Mouse (Mus musculus) neural tube, embryonic 11.5 days (tissue): Measurements from ENCODE around the gene Tbc1d10b. TPM values are rescaled to one million over a fixed set of nuclear protein-coding genes. Genes with fewer than 3 reads are reported as not detected.

ENCODE experiments used
- ATAC-seq: fragments of 200-750 bp; cut with Nextera tagmentation; 2 replicates; pipeline ENCODE4 v1.8.0; 2017; ENCODE audit warnings: moderate number of reproducible peaks, mild to moderate bottlenecking, moderate TSS enrichment, moderate library complexity; ENCODE audit not compliant: insufficient read depth, low FRiP score, low TSS enrichment
- DNase-seq: peaks from one replicate; pipeline ENCODE4 v3.0.0-alpha.2; 2015; ENCODE audit warnings: low spot score
- H3K27ac ChIP-seq: fragments of 300-500 bp; sonication (generic); 2 replicates; pipeline ENCODE4 v1.5.1; 2014; ENCODE audit warnings: low read depth, mild to moderate bottlenecking, low read length
- H3K27me3 ChIP-seq: fragments of 300-500 bp; sonication (generic); 2 replicates; pipeline ENCODE4 v1.6.1; 2014; ENCODE audit warnings: mild to moderate bottlenecking, low read length, mixed read lengths; ENCODE audit not compliant: control insufficient read depth, insufficient read depth
- H3K36me3 ChIP-seq: fragments of 300-500 bp; sonication (generic); 2 replicates; pipeline ENCODE4 v1.6.1; 2014; ENCODE audit warnings: mild to moderate bottlenecking, low read length, moderate library complexity, mixed read lengths; ENCODE audit not compliant: control insufficient read depth, insufficient read depth
- H3K4me1 ChIP-seq: fragments of 300-500 bp; sonication (generic); 2 replicates; pipeline ENCODE4 v1.6.1; 2014; ENCODE audit warnings: low read length, mixed read lengths; ENCODE audit not compliant: control insufficient read depth, insufficient read depth
- H3K4me2 ChIP-seq: fragments of 300-500 bp; sonication (generic); 2 replicates; pipeline ENCODE4 v1.6.1; 2014; ENCODE audit warnings: low read depth, mild to moderate bottlenecking, moderate library complexity
- H3K4me3 ChIP-seq: fragments of 300-500 bp; sonication (generic); 2 replicates; pipeline ENCODE4 v1.5.1; 2014; ENCODE audit warnings: low read depth, low read length
- H3K9ac ChIP-seq: fragments of 300-500 bp; sonication (generic); 2 replicates; pipeline ENCODE4 v1.6.1; 2014; ENCODE audit warnings: mild to moderate bottlenecking, low read length
- H3K9me3 ChIP-seq: fragments of 300-500 bp; sonication (generic); 2 replicates; pipeline ENCODE4 v1.6.1; 2016; ENCODE audit warnings: low read length; ENCODE audit not compliant: control insufficient read depth
- WGBS: fragments of 180-500 bp; shearing (Covaris S2); extraction: QIAGEN DNeasy Blood & Tissue Kit; methylation state at CpG from one replicate; pipeline ENCODE4 v1.1.7; 2014; 5-methylcytosine and 5-hydroxymethylcytosine counted together
- polyA plus RNA-seq: library from polyadenylated mRNA; unstranded; fragments of >200 nt; fragmentation: Nextera tagmentation; extraction: Ambion mirVana; gene quantifications from 2 replicates; pipeline ENCODE4 v1.2.1, GENCODE M21; 2014

The Tbc1d10b gene
- polyA plus RNA-seq, 1 experiment from 2014 or later, result 23.9 TPM

- WGBS, result 12% methylated on average over 26 of the region's 33 CpGs
- peaks cover 3% of the 10 kb centered on the region; the same call in 1 of the 2 replicates for H3K36me3 ChIP-seq
- H3K9me3 ChIP-seq, result no peaks in the 10 kb centered on the region
- peak overlapping the region; percentile 77 for H3K27ac ChIP-seq
- peak overlapping the region; percentile 85 for H3K9ac ChIP-seq
- H3K27me3 ChIP-seq, result no peaks in the 10 kb centered on the region
- H3K4me2 ChIP-seq, result peak overlapping the region; percentile 72
- ATAC-seq (peak; percentile 76), DNase-seq (no peak)
- H3K4me3 ChIP-seq, result peak overlapping the region; percentile 67
- peaks cover 14% of the 10 kb centered on the region for H3K4me1 ChIP-seq
Observed at GRCm38 (mm10) chr7:127244658-127245510, 36.6 kb upstream of the Tbc1d10b start.

DNA sequence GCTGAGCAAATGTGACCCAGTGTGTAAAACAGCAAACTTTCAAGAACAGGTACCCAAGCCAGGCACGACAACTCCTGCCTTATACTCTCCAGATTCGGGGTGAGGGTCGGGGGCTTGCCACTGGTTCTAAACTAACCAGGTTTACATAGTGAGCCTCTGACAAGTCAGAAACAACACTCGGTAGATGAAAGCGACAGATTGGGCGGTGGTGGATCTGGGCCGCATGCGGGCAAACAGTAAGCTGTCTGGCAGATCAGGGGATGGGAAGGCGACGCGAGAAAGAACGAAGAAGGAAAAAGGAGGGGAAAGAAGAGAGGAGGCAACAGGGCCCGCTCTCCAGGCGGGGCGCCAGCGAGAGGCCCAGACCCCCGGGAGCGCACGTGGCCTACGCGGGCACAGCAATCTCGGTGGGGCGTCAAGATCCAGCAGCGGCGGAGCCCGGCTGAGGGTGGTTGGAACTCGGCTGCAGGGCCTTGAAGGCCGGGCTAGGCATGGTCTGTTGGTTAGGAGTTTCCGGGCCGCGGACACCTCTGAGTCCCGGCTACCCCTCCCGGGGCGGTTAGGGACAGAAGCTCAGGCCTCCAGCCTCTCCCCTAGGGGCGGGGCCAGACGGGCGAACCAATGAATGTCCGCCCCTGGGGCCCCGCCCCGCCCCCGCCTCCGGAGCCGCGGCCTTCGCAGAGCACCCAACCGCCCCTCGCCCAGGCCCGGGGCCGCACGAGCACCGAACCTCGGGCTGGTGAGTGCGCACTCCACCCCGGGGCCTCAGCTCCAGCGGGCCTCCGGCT, 35.8 kb upstream of the Tbc1d10b start, which contains the start of gene Zfp771:
Gene Zfp771, plus strand, starts transcription at position 405 of the 788 bp plus-strand sequence.
- Histone ChIP-seq H3K9ac (peak within 1 kb of the TSS; percentile 85), H3K27me3 (no peaks in the 10 kb centered on the region), H3K4me1 (peaks cover 14% of the 10 kb centered on the region), H3K9me3 (no peaks in the 10 kb centered on the region), H3K36me3 (peaks cover 3% of the 10 kb centered on the region; the same call in 1 of the 2 replicates), H3K27ac (peak within 1 kb of the TSS; percentile 77), H3K4me3 (peak within 1 kb of the TSS; percentile 67), H3K4me2 (peak within 1 kb of the TSS; percentile 72)
- 2% methylated on average over 47 of the region's 56 CpGs for WGBS
- DNase-seq (peak; percentile 96), ATAC-seq (peak; percentile 93)

DNA sequence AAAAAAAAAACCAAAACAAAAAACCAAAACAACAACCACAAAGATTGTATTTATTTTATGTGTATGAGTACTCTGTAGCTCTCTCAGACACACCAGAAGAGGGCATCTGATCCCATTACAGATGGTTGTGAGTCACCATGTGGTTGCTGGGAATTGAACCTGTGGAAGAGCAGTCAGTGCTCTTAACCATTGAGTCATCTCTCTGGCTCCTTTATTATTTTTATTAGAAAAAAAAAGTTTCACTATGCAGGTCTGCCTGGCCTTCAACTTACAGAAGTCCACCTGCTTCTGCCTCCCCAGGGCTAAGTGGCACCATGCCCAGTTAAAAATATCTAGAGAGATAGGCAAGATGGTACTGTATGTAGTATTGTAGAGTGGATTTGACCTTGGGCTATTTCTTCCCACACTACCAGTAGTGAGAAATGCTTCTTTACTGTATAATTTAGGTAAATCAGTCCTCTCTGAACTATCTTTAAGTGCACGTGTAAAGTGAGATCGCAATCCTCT, 35.1 kb upstream of the Tbc1d10b start:
- no peak for ATAC-seq
- Histone ChIP-seq H3K27me3 (no peaks in the 10 kb centered on the region), H3K27ac (peak overlapping the region; percentile 77), H3K9me3 (no peaks in the 10 kb centered on the region), H3K36me3 (peaks cover 3% of the 10 kb centered on the region), H3K4me3 (peak overlapping the region; percentile 67), H3K4me1 (peaks cover 14% of the 10 kb centered on the region), H3K9ac (no peak overlapping the region), H3K4me2 (peak overlapping the region; percentile 72)
- 42% methylated on average over 2 of the region's 2 CpGs for WGBS
- no peak for DNase-seq

DNA sequence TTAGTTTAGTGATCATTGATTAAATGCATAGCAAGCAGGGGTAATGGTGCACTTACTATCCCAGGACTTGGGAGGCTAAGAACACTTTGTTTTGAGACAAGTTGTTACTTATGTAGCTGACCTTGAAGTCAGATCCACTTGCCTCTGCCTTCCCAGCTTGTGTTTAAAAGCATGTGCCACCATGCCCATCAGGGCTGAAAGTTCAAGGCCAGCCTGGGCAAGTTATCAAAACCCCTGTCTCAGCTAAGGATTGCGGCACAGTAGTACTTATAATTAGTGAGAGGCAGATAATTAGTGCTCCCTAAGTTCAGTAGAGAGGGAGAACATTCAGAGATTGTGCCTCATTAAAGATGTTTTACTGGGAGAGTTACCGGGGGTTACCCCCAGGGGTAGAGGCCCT, 26.5 kb upstream of the Tbc1d10b start:
- Histone ChIP-seq H3K27ac (no peak overlapping the region), H3K4me3 (peak overlapping the region; percentile 94; the same call in 1 of the 2 replicates), H3K9me3 (no peaks in the 10 kb centered on the region), H3K4me2 (peak overlapping the region; percentile 82; the same call in 1 of the 2 replicates), H3K9ac (no peak overlapping the region), H3K36me3 (peaks cover 29% of the 10 kb centered on the region), H3K4me1 (peaks cover 21% of the 10 kb centered on the region), H3K27me3 (no peaks in the 10 kb centered on the region)
- no peak for DNase-seq
- no peak for ATAC-seq
- WGBS, result 100% methylated on average over 2 of the region's 2 CpGs

DNA sequence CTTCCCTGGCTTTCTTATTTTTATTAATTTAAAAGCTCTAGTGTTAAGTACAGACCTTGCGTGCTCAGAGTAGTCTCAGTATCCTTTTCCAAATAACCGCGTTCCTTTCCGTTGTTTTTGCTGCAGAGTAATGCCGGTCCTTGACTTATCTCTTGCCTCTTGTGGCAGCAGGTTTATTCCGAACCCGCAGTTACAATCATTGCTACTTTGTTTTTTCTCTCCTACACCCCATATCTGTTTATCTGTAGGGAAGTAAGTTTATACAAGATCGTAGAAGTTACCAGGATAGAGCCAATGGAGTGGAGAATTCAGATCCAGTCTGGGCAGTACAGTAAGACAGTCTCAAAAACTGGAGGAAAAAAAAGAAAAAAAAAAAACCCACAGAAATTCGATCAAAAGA, 25.5 kb upstream of the Tbc1d10b start:
- ATAC-seq (no peak), DNase-seq (no peak)
- H3K4me2 ChIP-seq, result peak overlapping the region; percentile 82
- H3K36me3 ChIP-seq, result peaks cover 32% of the 10 kb centered on the region
- no peaks in the 10 kb centered on the region for H3K9me3 ChIP-seq
- H3K4me3 ChIP-seq, result peak overlapping the region; percentile 94
- H3K4me1 ChIP-seq, result peaks cover 21% of the 10 kb centered on the region
- peak overlapping the region; percentile 95 for H3K9ac ChIP-seq
- peak overlapping the region; percentile 98 for H3K27ac ChIP-seq
- H3K27me3 ChIP-seq, result no peaks in the 10 kb centered on the region
- WGBS, result 8% methylated on average over 9 of the region's 9 CpGs

GRCm38 (mm10) chr7:127233368-127233749, 25.1 kb upstream of the Tbc1d10b start:
- DNase-seq, result no peak
- peaks cover 32% of the 10 kb centered on the region for H3K36me3 ChIP-seq

DNA sequence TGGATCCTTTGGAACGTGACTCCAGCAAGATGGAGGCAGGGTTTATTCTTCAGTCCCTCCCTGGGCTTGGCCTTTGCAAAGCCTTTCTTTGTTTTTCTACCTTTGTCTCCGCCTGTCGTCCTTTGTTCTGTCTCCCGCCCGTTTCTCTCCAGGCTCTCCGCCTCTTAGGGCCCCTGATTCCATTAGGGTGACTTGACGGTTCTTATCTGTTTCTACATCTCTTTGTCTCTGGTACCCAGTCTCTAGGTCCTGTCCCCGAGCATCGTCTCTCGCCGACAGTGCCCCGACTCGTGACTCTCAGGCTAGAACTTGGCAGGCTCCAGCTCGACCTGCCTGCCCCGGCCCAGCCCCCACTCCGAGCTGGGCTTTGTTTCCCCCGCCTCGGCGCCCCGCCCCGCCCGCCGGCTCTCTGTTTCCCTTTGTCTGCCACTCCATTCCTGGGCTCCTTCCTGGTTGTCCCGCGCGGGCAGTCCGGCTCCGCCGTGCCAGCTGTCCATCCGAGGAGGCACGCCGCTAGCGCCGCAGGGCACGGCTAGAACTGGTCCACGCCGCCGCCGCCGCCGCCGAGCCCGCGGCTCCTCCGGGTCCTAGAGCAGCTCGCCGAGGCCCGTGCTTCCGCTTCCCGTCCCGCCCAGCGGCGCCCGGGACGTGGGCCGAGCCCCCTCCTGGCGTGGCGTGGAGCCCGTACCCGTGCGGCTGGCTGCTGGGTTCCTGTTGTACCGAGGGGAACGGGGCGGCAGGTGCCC, 24.5 kb upstream of the Tbc1d10b start, which contains the start of the genes Zfp553 and Sept1:
Gene Zfp553, plus strand, starts transcription at position 440 of the 746 bp plus-strand sequence.
Gene Sept1, minus strand, starts transcription at position 509 of the 746 bp plus-strand sequence.
- Histone ChIP-seq H3K27ac (peak within 1 kb of the TSS; percentile 98), H3K9ac (peak within 1 kb of the TSS; percentile 95), H3K27me3 (no peaks in the 10 kb centered on the region), H3K9me3 (no peaks in the 10 kb centered on the region), H3K4me1 (peaks cover 21% of the 10 kb centered on the region), H3K4me2 (peak within 1 kb of the TSS; percentile 82), H3K4me3 (peak within 1 kb of the TSS; percentile 94), H3K36me3 (peaks cover 31% of the 10 kb centered on the region)
- peak; percentile 95 for DNase-seq
- under 1% methylated on average over 64 of the region's 64 CpGs for WGBS
- ATAC-seq, result peak; percentile 86

More at GRCm38 (mm10) chr7:127233368-127233749, 25.1 kb upstream of the Tbc1d10b start:
- ATAC-seq, result peak; percentile 52
- Histone ChIP-seq H3K4me3 (peak overlapping the region; percentile 94), H3K4me1 (peaks cover 21% of the 10 kb centered on the region), H3K9ac (peak overlapping the region; percentile 95), H3K9me3 (no peaks in the 10 kb centered on the region), H3K4me2 (peak overlapping the region; percentile 82), H3K27ac (peak overlapping the region; percentile 98), H3K27me3 (no peaks in the 10 kb centered on the region)
- 0% methylated on average over 27 of the region's 27 CpGs for WGBS
